Mouse (Mus musculus): Measurements from ENCODE around the gene Guca1b.
A peak's percentile ranks its signal among the peaks of the same experiment; 100 is the strongest.

Gene Guca1b

DNA sequence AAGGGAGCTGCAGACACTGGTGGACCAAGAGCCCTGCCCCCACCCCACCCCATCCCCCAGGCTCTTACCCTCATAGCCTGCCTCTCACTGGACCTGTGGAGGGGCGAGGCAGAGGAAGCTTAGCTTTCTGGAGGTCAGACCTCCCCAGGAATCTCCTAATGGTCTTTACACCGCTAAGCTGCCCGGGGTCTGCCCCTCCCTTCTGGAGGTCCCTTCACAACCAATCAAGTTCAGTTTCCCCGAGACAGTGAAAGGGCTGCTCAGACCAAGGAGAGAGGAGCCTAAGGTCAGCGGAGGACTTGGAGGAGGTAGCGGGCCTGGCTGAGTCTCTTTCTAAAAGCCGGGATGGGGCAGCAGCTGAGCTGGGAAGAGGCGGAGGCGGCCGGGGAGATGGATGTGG is at the start of gene Guca1b:
Guca1b (plus strand) TSS at position 249 of the 400 bp plus-strand sequence.
- no peak for DNase-seq

GRCm38 (mm10) chr17:47343121-47343520 is 42.1 kb upstream of the Guca1b start:
- DNase-seq: no peak

DNA sequence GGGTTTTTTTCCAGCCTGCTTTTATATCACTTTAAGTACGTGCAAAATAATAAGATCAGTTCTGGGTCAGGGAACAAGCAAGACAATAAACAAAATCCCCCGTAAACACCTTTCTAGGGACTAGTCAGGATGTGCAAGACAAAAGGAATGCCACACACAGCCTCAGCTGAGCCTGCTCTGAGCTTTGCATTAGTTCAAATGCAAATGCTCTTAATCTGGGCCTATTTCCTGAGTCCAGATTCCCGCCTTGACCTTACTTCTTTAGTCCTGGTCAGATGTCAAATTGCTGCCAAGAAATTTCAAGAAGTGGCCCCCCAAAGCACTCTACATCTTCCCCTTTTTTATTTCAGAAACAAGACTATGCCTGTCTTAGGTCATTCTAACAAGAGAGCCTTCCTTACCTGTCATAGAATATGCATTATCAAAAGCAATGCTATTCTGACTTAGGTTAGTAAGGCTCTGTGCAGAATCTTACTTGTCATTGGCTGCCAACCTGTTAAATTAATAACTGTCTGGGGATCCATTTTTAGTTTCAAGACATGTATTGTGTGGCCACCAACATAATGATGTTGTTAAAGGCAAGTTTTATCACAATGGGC is 35.4 kb upstream of the Guca1b start:
- no peak for DNase-seq

DNA sequence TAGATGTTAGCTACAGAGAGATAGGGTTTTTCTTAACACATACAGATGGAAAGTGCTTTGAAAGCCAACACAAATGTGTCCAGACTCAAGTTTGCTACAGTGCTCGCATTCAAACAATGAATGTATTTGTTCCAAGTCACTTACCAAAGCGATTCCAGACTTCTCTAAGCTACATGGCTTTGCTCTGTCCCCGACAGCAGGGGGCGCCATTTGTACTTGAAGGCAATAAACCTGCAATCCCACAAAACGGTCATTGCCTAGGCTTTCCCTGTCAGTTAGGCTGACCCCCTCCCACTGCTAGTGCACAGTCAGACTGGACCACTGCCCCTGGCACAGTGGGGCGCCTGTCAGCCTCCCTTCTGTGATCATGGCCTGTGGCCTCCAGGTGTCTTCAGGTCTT is 25.2 kb upstream of the Guca1b start:
- DNase-seq: peak; percentile 20 to 22

GRCm38 (mm10) chr17:47361343-47361742 is 23.9 kb upstream of the Guca1b start:
- no peak for DNase-seq

- DNase-seq: peak; percentile 88 to 89
Observed at GRCm38 (mm10) chr17:47368401-47369086, 16.6 kb upstream of the Guca1b start, which contains the start of gene Mrps10. Gene Mrps10, plus strand, starts transcription at chr17:47368887.

DNA sequence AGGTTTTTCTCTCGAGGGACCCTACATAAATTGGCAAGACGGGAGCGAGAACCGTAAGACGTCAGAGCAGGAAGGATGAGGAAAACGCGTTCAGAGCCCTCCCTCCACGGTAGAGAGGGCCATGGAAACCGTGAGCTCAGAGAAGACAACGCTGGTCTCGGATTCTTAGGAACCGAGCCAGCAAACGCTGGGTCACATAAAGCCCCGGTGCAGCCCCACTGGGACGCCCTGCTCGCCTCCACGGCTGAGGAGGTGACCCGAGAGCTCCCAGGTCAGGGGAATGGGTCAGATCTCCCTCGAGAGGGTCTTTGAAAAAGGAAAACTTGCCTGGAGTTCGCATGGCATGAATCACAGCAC is 16.1 kb upstream of the Guca1b start:
- peak in 1 of 2 experiments; percentile 25 for DNase-seq

GRCm38 (mm10) chr17:47371451-47371850 is 13.7 kb upstream of the Guca1b start:
- peak; percentile 54 to 65 for DNase-seq

GRCm38 (mm10) chr17:47373991-47374390 is 11.2 kb upstream of the Guca1b start:
- no peak for DNase-seq

GRCm38 (mm10) chr17:47376779-47377280 is 8.4 kb upstream of the Guca1b start:
- no peak for DNase-seq

DNA sequence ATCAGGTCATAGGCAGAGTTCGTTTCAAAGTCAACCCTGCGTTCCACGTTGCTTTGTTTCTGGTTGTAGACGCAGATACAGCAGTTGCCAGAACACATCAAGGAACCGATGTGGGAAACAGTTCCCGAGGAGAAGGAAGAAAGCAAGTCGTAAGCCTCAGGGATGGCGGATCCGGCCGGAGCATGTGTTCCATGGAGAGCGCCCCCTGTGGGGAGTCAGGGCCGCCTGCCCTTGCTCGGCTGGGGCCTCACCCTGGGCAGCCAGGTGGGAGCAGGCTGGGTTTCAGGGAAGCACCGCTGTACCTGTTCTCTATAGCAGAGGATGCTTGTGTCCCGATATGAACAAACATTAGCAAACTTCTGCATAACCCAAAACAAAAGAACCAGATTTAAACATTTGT is 7.1 kb upstream of the Guca1b start:
- DNase-seq: no peak

- DNase-seq: no peak
Observed at GRCm38 (mm10) chr17:47381917-47382316, 3.3 kb upstream of the Guca1b start.

- no peak for DNase-seq
Observed at GRCm38 (mm10) chr17:47383266-47383665, 1.9 kb upstream of the Guca1b start.

GRCm38 (mm10) chr17:47384064-47384463 is 1.1 kb upstream of the Guca1b start:
- DNase-seq: no peak

- DNase-seq: peak in 1 of 2 experiments; percentile 25
Observed at GRCm38 (mm10) chr17:47386649-47387048, 1.5 kb downstream of the Guca1b start.

GRCm38 (mm10) chr17:47394223-47394869 is 9.2 kb downstream of the Guca1b start:
- DNase-seq: no peak

- no peak for DNase-seq
Observed at GRCm38 (mm10) chr17:47395376-47395913, 10.3 kb downstream of the Guca1b start.

- no peak for DNase-seq
Observed at GRCm38 (mm10) chr17:47399091-47399490, 13.9 kb downstream of the Guca1b start.

GRCm38 (mm10) chr17:47400451-47400850 is 15.3 kb downstream of the Guca1b start, which contains the start of gene Guca1a:
Gene Guca1a, minus strand, starts transcription at chr17:47400584.
- no peak for DNase-seq

DNA sequence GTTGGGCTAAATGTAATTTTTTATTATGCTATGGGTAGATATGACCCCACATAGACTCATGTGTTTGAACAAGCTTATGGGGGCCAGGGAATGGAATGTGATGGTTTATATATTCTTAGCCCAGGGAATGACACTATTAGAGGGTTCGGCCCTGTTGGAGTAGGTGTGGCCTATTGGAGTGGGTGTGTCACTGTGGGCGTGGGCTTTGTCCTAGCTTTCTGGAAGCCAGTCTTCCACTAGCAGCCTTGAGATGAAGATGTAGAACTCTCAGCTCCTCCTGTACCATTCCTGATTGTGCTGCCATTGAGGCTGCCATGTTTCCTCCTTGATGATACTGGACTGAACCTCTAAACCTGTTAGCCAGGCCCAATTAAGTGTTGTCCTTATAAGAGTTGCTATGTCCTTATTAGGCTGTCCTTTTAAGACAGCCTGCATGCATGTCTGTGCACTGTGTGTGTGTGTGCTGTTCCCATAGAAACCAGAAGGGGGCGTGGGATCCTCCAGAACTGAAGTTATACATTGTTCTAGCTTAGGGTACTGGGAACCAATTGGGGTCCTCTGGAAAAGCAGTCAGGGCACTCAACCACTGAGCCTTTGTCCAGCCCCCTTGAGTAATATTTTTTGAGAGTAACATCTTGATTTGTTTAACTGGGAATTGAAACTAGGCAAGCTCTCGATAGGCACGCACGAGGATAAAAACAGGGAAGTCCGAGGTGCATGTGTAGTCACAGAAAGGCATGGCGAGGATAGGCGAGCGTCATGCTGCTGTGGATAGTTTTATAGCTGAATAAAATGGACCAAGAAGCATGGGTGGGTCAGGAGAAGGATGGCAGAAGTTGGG is 22.7 kb downstream of the Guca1b start:
- no peak for DNase-seq

DNA sequence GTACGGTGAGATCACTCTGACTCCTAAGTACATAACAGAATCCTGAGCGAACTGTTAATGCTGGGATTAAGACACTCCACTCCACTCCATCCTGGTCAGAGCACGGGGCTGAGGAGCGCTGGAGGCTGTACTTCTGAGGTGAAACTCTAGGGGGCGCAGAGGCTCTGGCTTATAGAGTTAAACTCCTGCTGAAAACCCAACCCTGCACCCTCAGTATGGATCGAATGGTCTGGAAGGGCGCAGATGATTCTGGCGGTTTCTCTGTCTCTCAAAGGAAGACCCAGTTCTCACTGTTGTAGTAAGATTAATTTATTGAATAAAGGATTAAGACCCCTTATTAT is 23.3 kb downstream of the Guca1b start:
- DNase-seq: peak; percentile 53 to 62
